Mouse (Mus musculus) lung, adult 2 months (tissue): ENCODE data around the gene Sel1l.

Experiments used
- CTCF ChIP-seq: fragments of 200-500 bp; IDR thresholded peaks from 2 replicates; pipeline ENCODE4 v1.5.1; 2011; ENCODE audit warnings: mild to moderate bottlenecking, low read length, control low read depth; ENCODE audit not compliant: insufficient read depth
- POLR2A ChIP-seq: fragments of 200-500 bp; IDR thresholded peaks from 2 replicates; pipeline ENCODE4 v1.6.1; 2011; ENCODE audit warnings: low read depth, mild to moderate bottlenecking, control low read depth, low read length, borderline replicate concordance; ENCODE audit errors: extremely low read depth

DNA sequence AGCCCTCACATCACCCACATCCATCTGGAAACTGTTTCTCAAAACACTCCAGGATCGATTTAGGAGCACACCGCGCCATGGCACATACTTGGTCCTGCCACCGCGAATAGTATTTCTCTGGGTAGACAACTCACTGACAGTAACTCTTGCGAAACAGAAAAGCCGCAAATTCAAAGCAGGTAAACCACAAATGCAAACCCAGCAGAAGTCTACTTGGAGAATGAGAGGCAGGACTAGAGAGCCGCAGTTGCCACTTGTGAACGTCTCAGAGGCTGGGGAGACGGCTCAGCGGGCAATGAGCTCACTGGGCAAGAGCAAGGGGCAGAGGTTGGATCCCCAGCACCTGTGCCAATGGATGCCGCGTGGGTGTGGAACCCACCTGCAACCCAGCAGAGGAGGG is 83.5 kb downstream of the Sel1l start:
- TF ChIP-seq CTCF: no peak
- TF ChIP-seq POLR2A: no peak
